Mouse (Mus musculus) cortical plate, adult 2 months (tissue): ENCODE data around the gene Fshr. TPM values are rescaled to one million over a fixed set of nuclear protein-coding genes. Genes with fewer than 3 reads are reported as not detected.

ENCODE experiments used
- H3K27ac ChIP-seq: fragments of 200-500 bp; 2 replicates; pipeline ENCODE4 v1.5.1; 2012; ENCODE audit warnings: low read length, control low read depth, inconsistent platforms; ENCODE audit not compliant: insufficient read depth
- H3K4me1 ChIP-seq: fragments of 200-500 bp; 2 replicates; pipeline ENCODE4 v1.6.1; 2011; ENCODE audit warnings: low read length; ENCODE audit not compliant: control insufficient read depth, insufficient read depth
- H3K4me3 ChIP-seq: fragments of 200-500 bp; 2 replicates; pipeline ENCODE4 v1.5.1; 2011; ENCODE audit warnings: mild to moderate bottlenecking, low read length, control low read depth; ENCODE audit not compliant: insufficient read depth
- CTCF ChIP-seq: fragments of 200-500 bp; IDR thresholded peaks from 2 replicates; pipeline ENCODE4 v1.5.1; 2011; ENCODE audit warnings: mild to moderate bottlenecking, control low read depth, low read length; ENCODE audit not compliant: insufficient read depth; ENCODE audit errors: extremely low read depth
- POLR2A ChIP-seq: fragments of 200-500 bp; IDR thresholded peaks from 2 replicates; pipeline ENCODE4 v1.6.1; 2011; ENCODE audit warnings: mild to moderate bottlenecking, low read length, control low read depth; ENCODE audit not compliant: insufficient read depth; ENCODE audit errors: extremely low read depth
- polyA plus RNA-seq: library from polyadenylated mRNA; depleted of rRNA; stranded (reverse); fragments of >200 nt; gene quantifications from 2 replicates; pipeline ENCODE4 v1.2.3, GENCODE M21; 2012

The Fshr gene
- polyA plus RNA-seq, 1 experiment = not detected

DNA sequence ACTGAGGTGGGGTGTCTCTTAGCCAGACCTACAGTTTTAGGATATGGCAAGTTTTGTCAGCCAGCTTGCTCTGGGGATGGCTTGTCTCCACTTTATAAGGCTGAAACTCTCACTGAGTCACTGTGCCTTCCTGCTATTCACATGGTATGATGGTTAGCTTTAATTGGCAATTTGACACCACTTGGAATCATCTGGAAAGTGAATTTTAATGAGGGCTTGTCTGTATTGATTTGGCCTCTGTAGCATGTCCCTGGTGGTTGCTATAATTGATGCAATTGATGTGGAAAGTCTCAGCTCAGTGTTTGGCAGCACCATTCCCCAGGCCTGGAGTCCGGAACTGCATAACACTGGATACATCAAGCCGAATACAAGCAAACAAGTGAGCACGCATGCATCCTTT lies 164.4 kb downstream of the Fshr start:
- no peak for TF ChIP-seq CTCF
- TF ChIP-seq POLR2A = no peak
- no peaks in the 10 kb centered on the region; the same call in 1 of the 2 replicates for H3K4me1 ChIP-seq
- no peak overlapping the region for H3K27ac ChIP-seq
- no peak overlapping the region for H3K4me3 ChIP-seq

DNA sequence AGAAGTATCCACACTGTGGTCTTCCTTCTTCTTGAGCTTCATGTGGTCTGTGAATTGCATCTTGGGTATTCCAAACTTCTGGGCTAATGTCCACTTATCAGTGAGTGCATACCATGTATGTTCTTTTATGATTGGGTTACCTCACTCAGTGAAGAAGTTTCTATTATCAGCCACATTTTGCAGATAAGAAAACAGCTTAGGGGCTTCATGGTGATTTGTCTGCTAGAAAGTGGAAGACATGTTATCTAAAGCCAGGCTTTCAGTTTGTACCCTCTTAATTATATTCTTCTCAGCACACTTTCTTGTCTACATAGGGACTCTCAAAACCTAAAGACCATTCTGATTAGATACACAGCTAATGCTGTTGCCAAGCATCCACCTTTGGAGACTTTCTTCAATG lies 165.8 kb downstream of the Fshr start:
- H3K4me1 ChIP-seq = no peaks in the 10 kb centered on the region; the same call in 1 of the 2 replicates
- TF ChIP-seq POLR2A = no peak
- TF ChIP-seq CTCF = no peak
- H3K27ac ChIP-seq = no peak overlapping the region
- H3K4me3 ChIP-seq = no peak overlapping the region

DNA sequence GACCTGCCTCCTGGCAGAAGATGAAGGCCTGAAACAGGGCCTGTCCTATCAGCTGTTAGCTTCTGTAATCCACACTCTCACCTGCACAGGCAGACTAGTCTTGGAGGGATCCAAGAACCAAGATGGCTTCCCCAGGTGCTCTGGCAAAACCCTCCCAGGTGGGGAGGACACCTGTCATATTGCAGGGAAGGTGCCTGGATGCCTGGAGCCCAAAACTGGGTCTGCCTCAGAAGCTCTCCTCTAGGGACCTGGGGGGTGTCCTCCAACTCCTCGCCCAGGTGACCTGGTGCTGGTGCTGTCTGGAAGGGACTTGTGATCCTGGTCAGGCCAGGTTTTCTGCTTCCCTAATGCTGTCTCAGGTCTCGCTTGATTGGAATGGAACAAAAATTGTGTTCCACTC lies 167.5 kb downstream of the Fshr start:
- H3K4me3 ChIP-seq = no peak overlapping the region
- no peak overlapping the region for H3K27ac ChIP-seq
- no peaks in the 10 kb centered on the region; the same call in 1 of the 2 replicates for H3K4me1 ChIP-seq
- TF ChIP-seq CTCF = no peak
- TF ChIP-seq POLR2A = no peak

DNA sequence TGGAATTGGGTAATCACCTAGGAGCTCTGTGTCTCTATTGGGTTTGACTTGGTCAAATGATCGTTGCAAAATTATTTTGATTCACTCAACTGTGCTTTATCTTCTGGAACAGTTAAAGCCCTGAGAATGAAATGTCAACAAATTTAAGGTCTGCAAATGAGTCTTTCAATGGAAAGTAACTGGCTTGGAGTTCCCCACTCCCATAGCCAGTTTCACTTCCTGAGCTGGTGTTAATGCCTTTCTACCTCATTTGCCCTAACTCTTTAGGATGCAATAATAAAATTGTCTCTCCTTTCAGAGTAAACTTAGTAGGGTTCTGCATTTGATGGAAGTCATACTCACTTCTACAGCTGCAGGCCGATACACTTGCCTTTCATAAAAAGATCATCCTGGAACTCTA lies 181.0 kb downstream of the Fshr start:
- no peaks in the 10 kb centered on the region for H3K4me1 ChIP-seq
- H3K27ac ChIP-seq = no peak overlapping the region
- no peak overlapping the region for H3K4me3 ChIP-seq
- TF ChIP-seq POLR2A (no peak), CTCF (no peak)

DNA sequence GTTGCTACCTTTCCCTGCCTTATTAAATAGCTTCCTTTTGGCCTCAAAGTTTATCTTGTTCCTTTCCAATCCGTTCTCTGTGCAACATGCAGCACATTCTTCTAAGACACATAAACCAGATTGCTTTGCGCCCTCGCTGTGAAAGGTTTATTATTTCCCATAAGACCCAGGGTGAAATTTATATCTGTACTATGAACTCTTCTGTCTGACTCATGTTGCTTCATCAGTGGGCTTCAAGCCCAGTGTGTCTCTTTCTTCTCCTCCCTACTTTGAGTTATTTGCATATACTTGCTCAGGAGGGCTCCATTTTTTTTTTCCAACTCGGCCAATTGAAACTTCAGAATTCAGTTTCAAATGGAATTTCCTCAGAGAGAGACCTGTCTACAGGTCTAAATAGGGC lies 183.5 kb downstream of the Fshr start:
- no peak overlapping the region for H3K27ac ChIP-seq
- no peak overlapping the region for H3K4me3 ChIP-seq
- TF ChIP-seq CTCF (no peak), POLR2A (no peak)
- no peaks in the 10 kb centered on the region for H3K4me1 ChIP-seq

DNA sequence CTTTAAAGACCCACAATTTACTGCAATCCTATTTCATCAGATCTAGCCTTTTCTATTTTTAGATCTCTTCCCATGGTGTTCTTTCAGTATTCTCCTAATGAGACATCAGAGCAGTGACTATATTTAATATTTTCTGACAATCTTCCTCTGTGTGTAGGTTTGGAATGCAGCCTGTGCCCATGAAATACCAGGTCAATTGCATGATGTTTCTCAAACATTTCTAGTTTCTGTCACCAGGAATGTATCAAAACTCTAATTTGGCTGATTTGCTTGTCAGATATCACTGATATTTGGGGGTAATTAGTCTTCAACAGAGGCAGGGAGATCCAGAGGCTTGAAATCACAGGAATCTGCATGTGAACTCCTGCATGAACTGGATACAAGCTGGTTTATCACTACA lies 186.8 kb downstream of the Fshr start:
- Histone ChIP-seq H3K4me3 (no peak overlapping the region), H3K27ac (no peak overlapping the region), H3K4me1 (no peaks in the 10 kb centered on the region)
- TF ChIP-seq CTCF = no peak
- no peak for TF ChIP-seq POLR2A

DNA sequence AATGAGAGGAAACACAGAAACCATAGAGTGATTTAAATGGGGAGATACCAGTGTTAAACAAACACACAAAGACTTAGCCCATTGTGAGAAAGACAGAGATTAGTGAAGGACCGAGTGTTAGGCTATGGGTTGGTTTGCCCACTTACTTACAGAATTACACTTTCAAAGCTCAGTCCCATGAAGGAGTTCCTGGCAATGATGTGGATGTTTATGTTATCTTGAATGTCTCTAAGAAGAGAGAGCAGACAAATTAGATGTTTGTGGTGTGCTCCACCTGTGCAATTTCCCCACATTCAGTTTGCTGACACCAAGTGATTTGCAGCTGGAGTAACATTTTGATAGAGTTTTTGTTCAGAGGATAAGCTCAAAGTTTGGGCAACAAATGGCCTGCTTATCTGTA lies 191.4 kb downstream of the Fshr start:
- no peak for TF ChIP-seq CTCF
- no peak for TF ChIP-seq POLR2A
- Histone ChIP-seq H3K4me3 (no peak overlapping the region), H3K4me1 (no peaks in the 10 kb centered on the region), H3K27ac (no peak overlapping the region)

DNA sequence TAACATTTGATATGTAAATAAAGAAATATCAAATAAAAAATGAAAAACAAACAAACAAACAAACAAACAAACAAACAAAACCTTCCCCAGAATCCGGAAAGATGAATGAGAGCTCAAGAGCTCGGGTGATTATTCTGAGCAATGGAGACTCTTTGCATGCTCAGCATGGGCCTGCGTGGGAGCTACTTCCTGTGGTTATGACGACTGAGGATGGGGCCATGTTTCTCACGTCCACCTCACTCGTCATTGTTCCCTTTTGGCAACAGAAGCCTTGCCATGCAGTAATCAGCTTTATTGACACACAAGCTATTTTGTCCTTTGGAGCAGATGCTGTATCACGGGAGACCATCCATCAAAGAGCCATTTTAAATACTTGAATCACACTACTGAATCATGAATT lies 191.8 kb downstream of the Fshr start:
- Histone ChIP-seq H3K27ac (no peak overlapping the region), H3K4me3 (no peak overlapping the region), H3K4me1 (no peaks in the 10 kb centered on the region)
- TF ChIP-seq POLR2A = no peak
- TF ChIP-seq CTCF = no peak

DNA sequence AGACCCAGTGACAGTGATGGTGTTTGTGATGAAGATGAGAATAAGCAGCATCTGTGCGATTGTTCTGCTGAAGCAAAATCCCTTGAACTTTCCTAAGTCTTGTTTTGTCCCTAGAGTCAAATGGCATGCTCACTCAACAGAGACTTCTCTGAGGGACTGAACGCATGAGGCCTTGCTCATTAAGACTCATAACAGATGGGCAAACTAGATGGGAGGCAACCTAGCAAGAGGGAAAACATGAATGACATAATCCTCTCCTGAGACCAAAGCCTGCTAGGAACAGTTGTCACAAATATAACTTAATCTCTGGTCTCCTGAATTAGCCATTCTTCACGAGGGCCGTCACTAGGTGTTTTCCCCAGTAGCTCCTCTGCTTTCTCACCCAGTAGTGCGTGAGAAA lies 194.5 kb downstream of the Fshr start:
- no peak overlapping the region for H3K27ac ChIP-seq
- H3K4me1 ChIP-seq = no peaks in the 10 kb centered on the region
- H3K4me3 ChIP-seq = no peak overlapping the region
- no peak for TF ChIP-seq POLR2A
- TF ChIP-seq CTCF = no peak

DNA sequence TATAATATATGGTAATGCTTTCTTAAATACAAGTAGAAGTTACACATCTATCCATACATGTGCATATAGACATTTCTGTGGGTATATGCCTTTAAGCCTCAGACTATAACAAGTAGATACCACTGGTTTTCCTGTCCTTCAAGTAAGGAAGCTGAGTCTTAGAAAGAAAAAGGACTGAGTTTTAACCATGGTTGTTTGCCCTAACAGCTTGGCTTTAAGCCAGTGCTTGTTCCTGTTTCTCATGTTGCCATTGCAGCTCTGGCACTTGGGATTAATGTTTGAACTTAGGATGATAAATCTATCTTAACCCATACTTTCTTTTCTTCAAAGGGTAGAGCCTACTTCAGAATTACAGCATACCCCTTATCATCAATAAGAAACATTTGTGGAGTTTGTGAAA lies 200.6 kb downstream of the Fshr start:
- Histone ChIP-seq H3K4me1 (no peaks in the 10 kb centered on the region), H3K4me3 (no peak overlapping the region), H3K27ac (no peak overlapping the region)
- TF ChIP-seq POLR2A = no peak
- TF ChIP-seq CTCF = no peak

DNA sequence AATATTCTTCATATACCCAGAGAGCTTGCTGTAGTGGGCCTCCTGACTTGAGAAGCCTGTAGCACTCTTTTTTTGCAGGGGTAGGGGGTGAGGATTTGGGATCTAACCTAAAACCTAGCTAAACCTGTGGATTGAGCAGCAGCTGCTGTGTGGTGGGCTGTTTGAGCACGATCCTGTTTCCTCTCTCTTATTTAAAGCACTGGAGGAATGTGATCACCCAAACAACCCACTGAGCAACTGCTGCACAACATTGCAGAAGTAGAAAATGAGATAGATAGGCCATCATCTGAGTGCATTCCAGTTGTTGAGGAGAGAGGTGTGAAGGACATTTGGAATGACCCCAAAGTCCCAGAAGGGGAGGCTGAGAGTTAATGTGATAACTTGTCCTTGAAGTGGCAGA lies 202.2 kb downstream of the Fshr start:
- no peaks in the 10 kb centered on the region for H3K4me1 ChIP-seq
- TF ChIP-seq CTCF (no peak), POLR2A (no peak)
- no peak overlapping the region for H3K27ac ChIP-seq
- H3K4me3 ChIP-seq = no peak overlapping the region
